Mouse (Mus musculus) neural tube, postnatal 0 days (tissue): Measurements from ENCODE around the gene Heatr5a. TPM values are rescaled to one million over a fixed set of nuclear protein-coding genes. Genes with fewer than 3 reads are reported as not detected.

Experiments used
- polyA plus RNA-seq: library from polyadenylated mRNA; unstranded; fragments of >200 nt; fragmentation: Nextera tagmentation; extraction: Ambion mirVana; gene quantifications from 2 replicates; pipeline ENCODE4 v1.2.1, GENCODE M21; 2015

Gene Heatr5a
- polyA plus RNA-seq = 3.9 and 4.5 TPM in 2 replicates

GRCm38 (mm10) chr12:51971070-51971664, at the start of gene Heatr5a:
TSS of gene Heatr5a (minus strand) at chr12:51971321.

DNA sequence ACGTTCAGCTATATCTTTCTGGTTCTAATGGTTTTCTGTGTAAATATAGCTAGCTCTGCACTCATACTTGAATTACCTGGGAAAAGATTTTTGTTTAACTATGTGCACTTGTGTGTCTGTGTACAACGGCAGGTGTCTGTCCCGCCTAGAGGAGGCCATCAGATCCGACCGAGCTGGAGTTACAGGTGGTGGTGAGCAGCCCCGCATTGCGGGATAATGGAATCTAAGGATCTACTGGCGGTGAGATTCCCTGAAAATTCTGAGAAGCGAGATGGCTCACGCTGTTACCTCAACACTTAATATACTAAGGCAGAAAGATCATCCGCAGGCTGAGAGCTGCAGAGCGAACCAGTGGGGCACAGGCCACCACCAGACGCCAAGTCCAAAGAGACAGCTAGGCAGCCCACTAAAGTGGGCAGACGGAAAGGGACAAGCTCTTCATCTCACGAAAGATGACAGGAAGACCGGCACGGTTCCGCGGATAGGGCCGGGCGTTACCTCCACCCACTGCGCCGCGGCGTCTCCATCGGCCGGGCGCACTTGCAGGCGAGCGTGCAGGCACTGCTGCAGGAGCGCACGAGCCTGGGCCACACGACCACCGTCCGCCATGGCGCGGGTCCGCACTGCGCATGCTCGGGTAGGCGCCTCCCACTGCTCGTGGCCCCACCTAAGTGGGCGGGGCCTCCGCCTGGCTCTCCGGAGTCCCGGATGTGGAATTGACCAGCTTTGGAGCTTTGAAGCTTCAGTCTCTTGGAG, 34.9 kb upstream of the Heatr5a start, which contains the start of gene Dtd2:
Gene Dtd2 (minus strand): TSS at position 625 of the 756 bp plus-strand sequence.

GRCm38 (mm10) chr12:51829290-51830076, 141.6 kb downstream of the Heatr5a start, which contains the start of gene Hectd1:
TSS of gene Hectd1 (minus strand) at chr12:51829536.

Other genes with a start within 250 kb of the Heatr5a start
- 28.8 and 29.9 TPM in 2 replicates for gene Hectd1, start 141.8 kb downstream of the Heatr5a start, polyA plus RNA-seq
- 30.6 and 33.0 TPM in 2 replicates for gene Dtd2, start 35.2 kb upstream of the Heatr5a start, polyA plus RNA-seq
- gene Gpr33, start 56.7 kb upstream of the Heatr5a start, polyA plus RNA-seq = not detected in 2 replicates
- gene Nubpl, start 126.4 kb upstream of the Heatr5a start, polyA plus RNA-seq = 5.6 and 6.1 TPM in 2 replicates